Mouse (Mus musculus) adrenal gland, postnatal 36 days (tissue): ENCODE data around the gene Ino80e. TPM values are rescaled to one million over a fixed set of nuclear protein-coding genes. Genes with fewer than 3 reads are reported as not detected.
"Not testable (repeated sequence)": the region's sequence is repeated elsewhere in the genome, so short reads cannot be mapped to it uniquely, and the experiment has no call there.

Experiments
- DNase-seq, 2 experiments: peaks; one replicate each; pipeline ENCODE4 v3.0.0; 2021; ENCODE audit warnings: mixed read lengths in 1 of 2
- long read RNA-seq, 2 experiments: library from polyadenylated mRNA; stranded (forward); transcript quantifications; one replicate each; pipeline ENCODE4 v2.0.0; 2021; ENCODE audit warnings: borderline sequencing depth in 2 of 2
- total RNA-seq, 2 experiments: library from RNA; stranded (reverse); gene quantifications; 2 replicates each; pipeline ENCODE4 v1.2.3; 2021

The Ino80e gene
- total RNA-seq, result 10 to 100 TPM; 39.7 to 45.0 TPM
- long read RNA-seq, experiment 1, transcript Ino80e-203 (7 exons, 1,973 nt), result major isoform, 14 of 40 reads
- long read RNA-seq, experiment 1, partial matches to known transcripts, result 9 of 40 reads
- long read RNA-seq, experiment 1, other reads (novel, unspliced or antisense), result 14 of 40 reads
- long read RNA-seq, experiment 2, transcript Ino80e-203 (7 exons, 1,973 nt), result major isoform, 11 of 20 reads
- long read RNA-seq, experiment 2, partial matches to known transcripts, result 0 of 20 reads
- long read RNA-seq, experiment 2, other reads (novel, unspliced or antisense), result 4 of 20 reads

DNA sequence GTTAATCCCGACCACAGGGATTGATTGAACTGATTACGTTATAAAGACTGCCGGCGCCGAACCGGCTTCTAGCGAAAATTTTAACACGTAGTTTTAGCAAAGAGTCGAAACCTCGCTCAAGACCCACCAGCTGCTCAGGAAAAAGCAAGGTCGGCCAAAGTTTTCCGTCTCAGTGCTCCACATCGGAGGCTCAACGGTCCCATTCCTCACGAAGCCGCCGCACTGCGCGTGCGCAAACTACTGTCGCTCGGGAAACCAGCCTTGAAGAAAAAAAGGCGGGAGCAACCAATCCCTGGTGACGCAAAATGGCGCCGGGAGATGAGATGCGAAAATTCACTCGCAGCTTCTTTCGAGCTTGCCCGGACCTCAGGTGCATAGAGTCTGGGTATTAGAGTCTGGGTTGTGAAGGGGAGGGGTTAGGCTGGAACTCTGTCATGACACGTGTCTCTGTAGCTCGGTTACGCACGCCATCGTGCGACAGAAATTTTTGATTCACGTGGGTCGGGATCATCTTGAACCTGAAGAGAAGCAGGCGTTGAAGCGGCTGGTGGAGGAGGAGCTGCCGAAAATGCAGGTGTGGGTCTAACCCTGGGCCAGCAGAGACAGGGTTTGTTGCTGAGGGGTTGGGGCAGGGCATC, at the start of gene Ino80e:
Ino80e (minus strand) TSS at position 231 of the 638 bp plus-strand sequence.
- peak; percentile 95 for DNase-seq

DNA sequence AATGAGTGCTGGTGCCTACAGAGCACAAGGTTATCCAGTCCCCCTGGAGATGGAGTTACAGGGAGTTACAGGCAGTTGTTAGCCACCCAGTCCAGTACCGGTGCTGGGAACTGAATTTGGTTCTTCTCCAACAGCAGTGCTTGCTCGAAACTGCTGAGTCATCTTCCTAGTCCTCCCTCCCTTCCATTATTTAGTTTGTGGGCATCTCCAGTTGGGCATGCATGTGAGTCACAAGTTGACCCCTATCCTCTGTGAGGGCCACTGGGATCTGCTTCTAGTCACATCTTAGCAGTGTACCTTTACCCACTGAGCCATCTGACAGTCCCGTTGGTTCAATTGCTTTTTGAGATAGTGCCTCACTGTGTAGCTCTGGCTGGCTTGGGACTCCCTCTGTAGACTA, 43.4 kb upstream of the Ino80e start:
- no peak for DNase-seq

DNA sequence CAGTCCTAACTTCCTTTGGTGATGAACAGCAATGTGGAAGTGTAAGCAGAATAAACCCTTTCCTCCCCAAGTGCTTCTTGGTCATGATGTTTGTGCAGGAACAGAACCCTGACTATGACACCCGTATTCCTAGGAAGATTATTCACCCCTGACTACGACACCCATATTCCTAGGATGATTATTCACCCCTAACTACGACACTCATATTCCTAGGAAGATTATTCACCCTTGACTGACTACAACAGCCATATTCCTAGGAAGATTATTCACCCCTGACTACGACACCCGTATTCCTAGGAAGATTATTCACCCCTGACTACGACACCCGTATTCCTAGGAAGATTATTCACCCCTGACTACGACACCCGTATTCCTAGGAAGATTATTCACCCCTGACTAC, 37.6 kb upstream of the Ino80e start:
- not testable (repeated sequence) for DNase-seq

DNA sequence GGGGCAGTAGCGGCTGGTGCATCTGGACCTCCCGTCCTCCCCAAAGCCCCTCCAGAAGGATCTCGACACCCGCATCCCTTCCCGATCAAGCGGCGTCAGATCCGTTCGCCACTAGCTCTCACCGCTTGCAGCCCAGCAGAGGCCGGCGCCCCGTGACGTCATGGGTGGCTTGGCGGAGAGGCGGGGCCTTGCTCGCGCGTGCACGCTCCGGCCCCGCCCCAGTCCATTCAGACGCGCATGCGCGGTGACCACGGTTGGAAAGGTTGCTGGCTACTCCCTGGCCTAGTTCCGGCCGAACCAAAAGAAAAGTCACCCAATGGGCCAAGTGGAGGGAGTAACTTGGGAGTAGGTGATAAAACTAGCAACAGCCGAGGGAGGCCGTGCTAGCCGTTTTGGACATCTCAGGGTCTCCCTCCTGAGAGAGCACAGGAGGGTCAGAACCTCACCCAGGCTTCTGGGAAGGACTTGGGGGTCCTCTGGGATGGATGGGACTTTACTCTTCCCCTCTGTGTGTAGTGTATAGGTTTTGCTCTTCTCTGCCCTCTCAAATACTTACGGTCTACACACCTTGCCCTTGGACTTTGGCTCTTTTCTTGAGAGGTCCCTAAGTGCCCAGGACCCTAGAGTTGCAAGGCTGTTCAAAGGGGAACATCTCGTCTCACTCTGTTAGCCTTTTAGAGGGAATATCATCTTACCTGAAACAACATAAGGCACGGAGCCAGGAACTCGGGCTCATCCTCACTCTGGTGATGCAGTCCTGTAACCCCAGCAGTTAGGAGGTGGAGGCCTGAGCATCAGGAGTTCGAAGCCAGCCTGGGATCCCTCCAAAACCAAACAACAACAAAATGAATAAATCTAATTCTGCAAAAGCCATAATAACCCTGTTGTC, 36.2 kb upstream of the Ino80e start:
- DNase-seq, result peak; percentile 99

DNA sequence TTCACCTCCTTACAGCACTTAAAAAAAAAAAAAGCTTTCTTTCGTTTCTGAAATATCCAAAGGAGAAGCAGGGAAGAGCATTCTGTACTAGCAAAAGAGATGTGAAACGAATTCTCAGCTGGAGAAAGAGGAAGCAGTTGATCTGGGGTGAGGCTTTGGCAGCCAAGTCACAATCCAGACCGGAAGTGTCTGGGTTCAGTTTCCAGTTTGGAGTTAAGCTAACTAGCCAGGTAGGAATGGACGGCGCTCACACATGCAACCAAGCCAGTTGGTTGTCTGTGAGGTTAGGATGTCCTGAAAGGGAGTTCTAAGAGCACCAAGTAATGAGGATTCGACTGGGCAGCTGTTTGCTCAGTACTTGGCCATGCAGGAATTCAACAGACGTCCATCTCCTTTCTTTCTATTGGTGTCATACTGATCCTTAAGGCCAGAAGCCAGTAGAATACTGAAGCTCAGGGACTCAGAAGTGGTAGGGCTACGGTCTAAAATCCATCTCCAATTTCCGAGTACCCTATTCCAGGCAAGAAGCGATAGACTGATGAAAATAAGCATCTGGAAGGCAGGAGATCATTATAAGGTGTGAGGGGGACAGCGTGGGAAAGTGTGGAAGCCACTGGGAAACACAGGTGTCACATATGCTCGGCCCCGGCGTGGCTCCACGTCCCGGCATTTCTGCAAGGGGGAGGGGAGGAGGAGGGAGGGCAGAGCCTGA, 35.4 kb upstream of the Ino80e start:
- peak in 1 of 2 experiments; percentile 20 for DNase-seq

DNA sequence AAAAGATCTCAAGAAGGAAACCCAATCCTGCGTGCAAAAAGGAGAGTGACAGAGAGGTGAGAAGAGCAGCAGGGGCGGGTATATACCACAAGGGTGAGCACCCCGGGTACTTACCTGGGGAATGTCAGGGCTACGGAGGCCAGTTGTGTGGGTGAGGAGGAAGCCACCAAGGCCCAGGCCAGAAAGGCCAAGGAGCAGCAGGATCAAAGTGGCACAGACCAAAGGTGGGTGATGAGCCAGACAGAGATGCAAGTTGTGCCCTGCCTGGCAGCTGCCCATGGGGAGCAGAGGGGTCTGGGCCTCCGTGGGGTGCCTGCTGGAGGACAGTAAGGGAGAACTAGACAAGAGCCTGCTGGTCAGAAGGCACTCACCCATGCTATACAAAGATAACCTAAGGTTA, 34.7 kb upstream of the Ino80e start:
- no peak for DNase-seq

DNA sequence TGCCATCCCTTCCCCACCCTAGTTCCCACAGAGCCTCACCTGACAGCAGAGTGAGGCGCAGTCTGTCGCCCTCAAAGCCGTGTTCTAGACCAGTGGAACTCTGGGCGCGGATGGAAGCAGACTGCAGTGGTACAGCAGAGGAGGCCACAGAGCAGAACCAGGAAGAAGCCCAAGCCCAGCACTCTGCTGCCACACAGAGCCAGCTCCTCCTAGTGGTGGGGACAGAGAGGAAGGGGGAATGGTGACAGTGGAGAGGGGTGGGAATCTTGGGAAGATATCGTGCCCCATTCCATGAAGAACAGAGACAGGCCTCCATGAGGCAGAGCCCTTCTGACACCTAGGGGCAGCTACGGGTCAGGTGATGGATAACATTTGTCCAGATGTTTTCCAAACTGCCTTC, 26.7 kb upstream of the Ino80e start:
- peak in 1 of 2 experiments; percentile 35 for DNase-seq

DNA sequence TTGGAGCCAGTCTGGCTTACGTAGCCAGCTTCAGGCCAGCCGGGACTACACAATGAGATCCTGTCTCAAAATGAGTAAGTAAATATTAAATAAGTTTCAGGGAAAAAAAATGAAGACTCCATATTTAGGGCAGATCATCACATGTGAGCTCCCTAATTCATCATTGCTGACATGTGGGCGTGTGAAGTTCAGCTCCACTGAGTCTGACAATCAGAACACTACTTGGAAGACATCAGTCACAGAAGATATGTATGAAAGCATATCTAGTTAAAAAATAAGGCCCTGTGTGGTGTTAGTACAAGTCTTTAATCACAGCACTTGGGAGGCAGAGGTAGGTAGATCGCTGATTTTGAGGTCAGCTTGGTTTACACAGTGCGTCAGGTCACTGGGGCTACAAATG, 25.1 kb upstream of the Ino80e start:
- no peak for DNase-seq

DNA sequence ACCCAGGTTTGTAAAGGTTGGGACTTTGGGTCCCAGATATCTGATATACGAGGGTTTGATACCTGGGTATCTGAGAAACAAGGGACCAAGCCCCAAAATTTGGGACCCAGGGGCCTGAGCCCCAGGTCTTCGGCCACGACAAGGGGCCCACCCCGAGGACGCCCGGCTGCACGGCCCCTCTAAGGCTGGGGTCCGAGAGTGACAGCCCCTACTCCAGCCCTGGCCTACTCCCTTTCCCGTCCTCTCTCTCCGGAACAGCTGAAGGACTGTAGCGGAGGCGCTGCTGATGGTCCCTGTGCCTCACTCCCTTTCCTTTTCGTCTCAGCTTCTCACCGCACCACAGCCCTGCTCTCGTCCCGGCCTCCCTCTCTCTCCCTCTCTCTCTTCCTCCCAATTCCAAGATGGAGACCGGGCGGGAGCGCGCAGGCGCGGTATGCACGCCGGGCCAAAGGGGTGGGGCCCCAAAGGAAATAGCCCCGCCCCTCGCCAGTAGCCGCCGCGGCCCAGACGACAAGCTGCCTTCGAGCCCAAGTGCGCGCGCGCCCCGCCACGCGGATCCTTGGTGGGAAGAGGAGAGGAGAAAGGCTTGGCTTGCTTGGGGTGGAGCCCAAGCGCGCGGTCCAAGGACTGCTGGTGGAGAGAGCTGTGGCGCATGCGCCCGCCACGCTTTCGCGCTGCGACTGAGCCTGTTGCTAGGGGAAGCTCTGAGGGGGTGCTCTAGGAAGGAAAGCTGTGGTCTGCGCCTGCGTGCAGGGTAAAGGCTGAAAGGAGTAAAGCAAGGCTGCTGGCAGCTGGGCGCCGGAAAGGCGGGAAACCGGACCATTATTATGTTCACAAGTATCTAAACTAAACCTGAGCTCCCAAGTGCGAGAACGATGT, 22.3 kb upstream of the Ino80e start, which contains the start of gene Taok2:
Taok2 (minus strand) TSS at position 418 of the 879 bp plus-strand sequence.
- DNase-seq, result peak; percentile 99 to 100

DNA sequence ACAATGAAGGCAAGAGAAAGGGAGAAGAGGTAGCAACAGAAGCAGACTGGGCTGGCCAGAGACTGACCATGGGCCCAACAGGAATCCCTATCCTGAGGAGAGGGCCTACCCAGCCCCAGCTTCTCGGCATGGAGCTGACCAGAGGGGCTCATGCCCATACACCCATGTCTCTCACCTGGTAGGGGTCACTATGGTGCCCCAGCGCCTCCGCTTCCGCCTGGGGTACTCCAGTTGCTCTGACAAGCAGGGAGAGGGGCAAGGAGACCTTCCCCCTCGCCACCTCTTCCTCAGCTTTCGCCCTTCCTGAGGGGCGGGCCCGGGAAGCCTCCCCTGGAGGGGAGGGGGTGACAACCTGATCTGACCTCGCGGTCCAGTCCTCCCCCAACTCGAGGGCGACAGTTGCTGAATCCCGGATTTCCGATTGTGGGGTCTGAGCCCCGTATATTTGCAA, 21.6 kb upstream of the Ino80e start:
- DNase-seq, result peak; percentile 35 to 47

DNA sequence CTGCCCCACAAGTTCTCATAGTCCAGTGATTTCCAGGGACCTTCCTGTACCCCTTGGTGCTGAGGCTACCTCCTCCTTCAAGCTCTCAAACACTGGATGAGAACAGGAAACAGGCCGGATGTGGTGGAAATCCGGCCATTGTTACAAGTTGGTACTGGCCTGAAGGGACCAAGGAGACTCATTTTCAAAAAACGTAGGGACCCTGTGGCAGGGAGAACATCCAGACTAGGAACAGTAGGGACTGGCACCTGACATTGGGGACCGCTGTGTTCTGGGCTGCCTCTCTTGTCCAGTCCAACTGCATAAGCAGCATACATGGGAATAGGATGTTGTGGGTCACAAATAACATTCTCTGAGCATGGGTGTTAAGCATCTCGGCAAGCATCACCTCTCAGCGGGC, 18.9 kb upstream of the Ino80e start:
- peak; percentile 48 to 51 for DNase-seq

DNA sequence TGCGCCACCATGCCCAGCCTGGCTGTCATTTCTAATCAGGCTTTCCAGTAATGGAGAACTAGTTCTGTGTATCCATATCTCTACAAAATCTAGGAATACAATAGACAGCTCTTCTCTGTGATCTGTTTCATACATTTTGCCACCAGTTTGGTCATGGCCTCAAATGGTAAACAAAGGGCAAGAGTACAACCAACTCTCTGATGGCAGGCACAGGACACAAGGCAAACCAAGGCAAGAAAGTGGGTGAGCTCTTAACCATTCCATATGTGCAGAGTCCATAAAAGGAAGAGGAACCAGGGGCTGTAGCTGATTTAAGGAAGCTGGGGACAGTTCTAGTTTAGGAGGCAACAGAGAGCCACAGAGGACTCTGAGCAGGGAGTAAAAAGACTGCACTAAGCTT, 15.1 kb upstream of the Ino80e start:
- no peak for DNase-seq

DNA sequence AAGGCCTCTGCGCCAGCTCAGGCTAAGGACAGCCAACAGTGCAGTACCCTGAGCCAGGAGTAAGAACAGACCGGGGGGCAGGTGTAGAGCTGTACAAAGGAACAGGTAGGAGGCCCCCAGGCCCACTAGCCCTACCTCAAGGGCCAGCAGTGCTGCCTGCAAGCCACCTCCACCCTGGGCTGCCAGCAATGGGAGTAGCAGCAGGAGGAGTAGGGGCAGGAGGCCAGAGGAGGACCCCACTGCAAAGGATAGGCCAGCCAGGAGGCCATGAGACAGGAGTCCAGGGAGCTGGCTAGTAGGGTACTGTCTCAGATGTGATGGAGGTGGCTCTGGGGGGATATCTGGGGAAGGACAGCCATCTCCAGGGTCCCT, 8.3 kb upstream of the Ino80e start:
- no peak for DNase-seq

DNA sequence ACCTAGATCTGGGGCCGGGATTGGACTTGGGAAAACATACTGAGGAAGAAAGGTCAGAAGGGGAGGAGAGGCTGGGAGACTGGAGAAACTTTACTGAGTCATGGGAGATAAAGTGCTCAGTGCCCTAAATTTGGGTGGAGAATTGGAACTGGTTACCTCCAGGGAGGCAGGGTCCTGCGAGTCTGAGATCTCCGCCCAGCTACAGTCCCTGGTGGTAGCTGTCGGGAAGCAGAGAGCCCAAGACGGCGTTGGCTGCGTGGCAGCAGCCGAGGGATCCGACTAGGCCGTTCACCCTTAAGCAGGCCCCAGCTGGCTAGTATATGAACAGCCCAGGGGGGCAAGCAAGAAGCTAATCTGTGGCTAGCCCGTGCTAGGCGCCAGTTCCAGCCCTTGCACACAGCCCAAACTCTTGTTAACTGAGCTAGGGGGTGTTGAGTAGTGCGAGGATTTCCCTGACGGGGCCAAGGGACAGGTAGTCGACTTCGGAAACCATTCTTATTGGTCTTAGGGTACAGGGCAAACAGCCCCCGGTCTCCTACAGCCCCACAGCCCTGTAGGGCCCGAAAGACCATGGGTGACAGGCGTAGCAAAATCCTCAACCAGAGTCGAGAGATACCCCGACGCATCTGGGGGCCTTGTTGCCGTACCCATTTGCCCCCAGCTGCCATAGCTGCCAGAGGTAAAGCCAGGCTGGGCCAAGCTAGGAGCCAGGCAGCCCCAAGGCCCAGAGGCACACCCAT, 7.8 kb upstream of the Ino80e start:
- DNase-seq, result no peak

DNA sequence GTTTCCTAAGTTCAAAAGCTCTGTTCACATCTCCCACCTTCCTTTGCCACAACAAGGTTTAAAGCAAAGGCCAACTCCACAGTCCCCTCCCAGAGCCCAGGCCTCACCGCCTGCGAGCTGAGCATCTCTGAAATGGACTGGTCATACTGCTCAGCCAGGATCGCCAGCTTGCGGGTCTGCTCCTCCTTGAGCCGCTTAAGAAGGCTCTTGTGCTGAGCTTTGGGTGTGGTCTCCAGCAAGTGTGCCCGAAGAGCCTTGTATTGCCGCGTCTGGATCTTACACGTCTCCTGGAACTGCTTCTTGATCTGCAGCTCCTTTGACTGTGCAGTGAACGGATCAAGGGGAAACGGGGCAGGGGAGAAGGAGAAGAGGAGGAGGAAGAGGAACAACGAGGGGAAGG, 5.8 kb upstream of the Ino80e start:
- no peak for DNase-seq

DNA sequence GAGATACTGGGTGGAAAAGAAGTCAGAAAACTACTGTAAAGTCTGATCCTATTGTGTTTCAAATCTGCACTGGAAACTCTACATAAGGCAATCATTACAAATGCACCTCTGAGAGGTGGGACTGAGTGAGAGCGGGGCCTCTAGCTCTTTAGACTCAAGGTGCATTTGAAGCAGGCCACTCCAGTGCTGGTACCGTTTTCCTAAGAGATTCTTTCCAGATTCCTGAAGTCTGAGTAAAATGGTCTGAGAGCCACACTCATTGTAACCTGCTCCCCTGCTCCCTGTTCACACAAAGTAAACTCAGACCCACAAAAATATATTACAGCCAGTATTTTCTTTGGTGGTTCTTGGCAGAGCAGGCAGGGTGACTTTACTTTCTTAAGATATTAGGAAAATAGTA, 5.4 kb upstream of the Ino80e start:
- no peak for DNase-seq

DNA sequence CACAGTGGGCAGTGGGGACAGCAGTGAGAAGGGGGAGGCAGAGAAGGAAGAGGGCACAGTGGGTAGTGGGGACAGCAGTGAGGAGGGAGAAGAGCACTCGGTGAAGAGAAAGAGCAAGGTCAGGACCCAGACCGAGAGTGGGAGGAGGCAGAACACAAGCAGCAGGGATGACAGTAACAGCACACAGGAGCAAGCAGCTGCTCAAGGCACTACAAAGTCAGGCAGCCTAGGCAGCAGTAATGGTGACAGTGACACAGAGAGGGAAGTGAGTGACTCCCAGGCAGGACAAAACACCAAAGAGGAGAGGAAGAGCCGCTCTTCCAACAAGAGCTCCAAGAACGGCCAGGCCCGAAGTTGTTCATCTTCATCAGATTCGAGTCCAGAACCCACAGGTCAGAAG, 1.6 kb upstream of the Ino80e start:
- DNase-seq, result no peak

DNA sequence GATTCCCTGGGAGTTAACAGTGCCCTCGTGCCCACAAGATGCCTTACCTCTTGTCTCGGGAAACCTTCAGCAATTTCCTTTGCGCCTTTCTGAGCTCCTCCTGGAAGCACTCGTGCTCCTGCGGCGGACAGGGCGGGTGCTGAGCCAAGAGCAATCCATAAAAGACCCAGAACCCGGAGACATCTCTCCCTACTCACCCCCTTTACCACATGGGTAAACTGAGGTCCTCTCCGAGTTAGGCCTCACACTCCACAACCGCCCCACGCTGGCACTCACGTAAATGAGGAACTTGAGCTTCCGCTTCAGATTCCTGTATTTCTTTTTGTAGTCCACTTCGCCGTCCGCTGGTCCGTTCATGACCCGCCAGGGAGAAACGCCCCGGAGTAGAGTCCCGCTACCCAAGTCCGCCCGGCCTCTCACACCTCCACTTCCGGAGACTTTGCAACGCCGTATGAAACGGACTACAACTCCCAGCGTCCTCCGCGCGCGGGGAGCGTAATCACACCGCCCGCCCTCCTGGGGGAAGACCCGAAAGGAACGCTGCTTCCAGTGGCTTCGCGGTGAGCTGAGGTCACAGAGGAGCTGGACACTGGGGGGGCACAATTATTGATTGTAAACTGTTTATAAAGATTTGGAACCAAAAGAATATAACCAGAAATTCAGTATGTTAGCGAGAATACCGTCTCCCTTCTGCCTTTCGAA, 597 bp downstream of the Ino80e start, which contains the start of gene Hirip3:
Hirip3 (plus strand) TSS at position 544 of the 702 bp plus-strand sequence.
- DNase-seq, result peak; percentile 97

DNA sequence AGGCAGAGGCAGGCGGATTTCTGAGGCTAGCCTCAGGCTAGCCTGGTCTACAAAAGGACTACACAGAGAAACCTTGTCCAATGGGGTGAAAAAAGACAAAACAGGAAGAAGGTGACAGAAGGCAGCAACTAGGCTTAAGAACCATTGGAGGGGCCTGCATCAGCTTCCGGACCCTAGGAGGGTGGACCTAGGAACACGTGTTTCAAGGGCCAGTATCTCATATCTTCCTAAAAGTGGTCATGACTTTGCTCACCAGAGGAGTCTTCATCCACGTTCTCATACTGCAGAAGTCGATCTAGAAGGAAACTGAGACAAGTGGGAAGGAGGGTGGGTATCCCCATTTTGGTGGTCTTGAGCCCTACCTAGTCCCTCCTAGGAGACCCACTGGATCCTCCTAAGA, 1.2 kb downstream of the Ino80e start:
- DNase-seq, result no peak
